Mouse (Mus musculus) hindbrain, embryonic 15.5 days (tissue): ENCODE measurements around the gene Ndufs2. TPM values are rescaled to one million over a fixed set of nuclear protein-coding genes. Genes with fewer than 3 reads are reported as not detected.

ENCODE experiments used
- ATAC-seq: fragments of 200-750 bp; cut with Nextera tagmentation; 2 replicates; pipeline ENCODE4 v1.8.0; 2017; ENCODE audit warnings: low read depth, moderate number of reproducible peaks, moderate TSS enrichment; ENCODE audit not compliant: low FRiP score
- H3K27ac ChIP-seq: fragments of 300-500 bp; sonication (generic); replicated peaks from 2 replicates; pipeline ENCODE4 v1.5.1; 2015; ENCODE audit warnings: mild to moderate bottlenecking, inconsistent platforms
- H3K27me3 ChIP-seq: fragments of 300-500 bp; sonication (generic); 2 replicates; pipeline ENCODE4 v1.6.1; 2015; ENCODE audit warnings: control low read depth, inconsistent platforms
- H3K36me3 ChIP-seq: fragments of 300-500 bp; sonication (generic); 2 replicates; pipeline ENCODE4 v1.6.1; 2015; ENCODE audit warnings: control low read depth, inconsistent platforms
- H3K4me1 ChIP-seq: fragments of 300-500 bp; sonication (generic); replicated peaks from 2 replicates; pipeline ENCODE4 v1.6.1; 2015; ENCODE audit warnings: control low read depth, inconsistent platforms
- H3K4me2 ChIP-seq: fragments of 300-500 bp; sonication (generic); 2 replicates; pipeline ENCODE4 v1.6.1; 2015; ENCODE audit warnings: moderate library complexity, mild to moderate bottlenecking, inconsistent platforms
- H3K4me3 ChIP-seq: fragments of 300-500 bp; sonication (generic); 2 replicates; pipeline ENCODE4 v1.5.1; 2015; ENCODE audit warnings: mild to moderate bottlenecking, inconsistent platforms
- H3K9ac ChIP-seq: fragments of 300-500 bp; sonication (generic); 2 replicates; pipeline ENCODE4 v1.6.1; 2015; ENCODE audit warnings: inconsistent platforms
- H3K9me3 ChIP-seq: fragments of 300-500 bp; sonication (generic); 2 replicates; pipeline ENCODE4 v1.6.1; 2016; ENCODE audit warnings: control low read depth, inconsistent platforms
- WGBS: fragments of 180-500 bp; shearing (Covaris S2); methylation state at CpG from one replicate; pipeline ENCODE4 v1.1.7; 2015; 5-methylcytosine and 5-hydroxymethylcytosine counted together
- polyA plus RNA-seq: library from polyadenylated mRNA; unstranded; fragments of >200 nt; fragmentation: Nextera tagmentation; extraction: Ambion mirVana; gene quantifications from 2 replicates; pipeline ENCODE4 v1.2.1, GENCODE M21; 2015

Gene Ndufs2
- polyA plus RNA-seq, 1 experiment from 2014 or later, result 233 TPM

DNA sequence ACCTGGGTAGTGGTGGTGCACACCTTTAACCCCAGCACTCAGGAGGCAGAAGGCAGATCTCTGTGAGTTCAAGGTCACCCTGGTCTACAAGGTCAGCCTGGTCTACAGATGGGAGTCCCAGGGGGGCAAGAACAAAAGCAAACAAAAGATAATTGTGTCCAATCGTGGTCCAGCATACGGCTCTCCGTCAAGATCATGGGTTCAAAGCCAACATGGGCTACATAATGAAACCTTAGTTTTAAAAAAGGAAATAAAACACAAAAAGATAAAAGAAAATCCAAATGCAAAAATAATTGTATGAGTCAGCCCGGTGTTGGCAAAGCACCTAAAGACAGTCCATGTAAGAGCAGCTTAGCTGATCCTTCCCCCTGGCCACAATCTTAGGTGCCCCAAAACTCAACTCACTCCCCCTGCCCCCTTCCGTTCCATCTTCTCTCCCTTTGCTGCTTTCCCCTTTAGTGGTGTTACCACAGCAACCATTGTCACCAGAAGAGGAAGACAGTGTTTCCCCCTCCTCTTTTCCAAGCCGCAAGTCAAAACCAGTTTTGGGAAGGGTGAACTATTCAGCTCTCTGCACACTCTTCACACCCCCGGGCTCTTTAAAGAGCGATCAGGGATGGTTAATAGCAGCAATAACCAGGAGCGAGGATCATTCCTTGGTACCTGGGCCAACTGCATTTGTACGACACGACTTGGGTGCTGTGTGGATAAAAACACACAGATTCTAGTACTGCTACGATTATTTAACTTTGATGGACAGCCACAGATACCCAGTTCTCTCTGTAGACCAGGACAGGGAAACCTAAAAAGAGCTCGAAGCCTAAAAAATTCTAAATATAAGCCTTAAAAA is 63.1 kb downstream of the Ndufs2 start:
- H3K4me2 ChIP-seq, result 0 out of 2 replicates have a peak overlapping the region, but pooled peaks have one; percentile 18
- no peaks in the 10 kb centered on the region for H3K36me3 ChIP-seq
- no peaks in the 10 kb centered on the region for H3K9me3 ChIP-seq
- H3K4me1 ChIP-seq, result peaks cover 26% of the 10 kb centered on the region
- ATAC-seq, result 0 out of 2 replicates have a peak, but pooled peaks have one; percentile 44
- H3K27ac ChIP-seq, result no peak overlapping the region
- no peaks in the 10 kb centered on the region for H3K27me3 ChIP-seq
- 22% methylated on average over 13 of the region's 13 CpGs for WGBS
- no peak overlapping the region for H3K4me3 ChIP-seq
- no peak overlapping the region for H3K9ac ChIP-seq

GRCm38 (mm10) chr1:171185655-171186054 is 65.5 kb downstream of the Ndufs2 start:
- H3K27me3 ChIP-seq, result no peaks in the 10 kb centered on the region
- no peaks in the 10 kb centered on the region for H3K9me3 ChIP-seq
- H3K27ac ChIP-seq, result no peak overlapping the region
- ATAC-seq, result no peak
- 63% methylated on average over 8 of the region's 8 CpGs for WGBS
- H3K36me3 ChIP-seq, result no peaks in the 10 kb centered on the region
- no peak overlapping the region for H3K9ac ChIP-seq
- no peak overlapping the region for H3K4me3 ChIP-seq
- H3K4me2 ChIP-seq, result no peak overlapping the region
- peaks cover 20% of the 10 kb centered on the region for H3K4me1 ChIP-seq

Other genes starting within 250 kb of the Ndufs2 start
- 0.27 and 1.0 TPM in 2 replicates for gene Fcgr4, start 232.5 kb downstream of the Ndufs2 start, polyA plus RNA-seq
- gene Fcgr3, start 186.5 kb downstream of the Ndufs2 start, polyA plus RNA-seq, result 9.6 and 12.3 TPM in 2 replicates
- 7.7 and 14.1 TPM in 2 replicates for gene Cfap126, start 137.5 kb downstream of the Ndufs2 start, polyA plus RNA-seq
- 290 and 297 TPM in 2 replicates for gene Sdhc, start 100.8 kb downstream of the Ndufs2 start, polyA plus RNA-seq
- gene Mpz, start 100.7 kb downstream of the Ndufs2 start, polyA plus RNA-seq, result 4.2 and 7.7 TPM in 2 replicates
- 32.4 and 48.4 TPM in 2 replicates for gene Pcp4l1, start 55.1 kb downstream of the Ndufs2 start, polyA plus RNA-seq
- gene Nr1i3, start 37.4 kb downstream of the Ndufs2 start, polyA plus RNA-seq, result 0.39 and 0.49 TPM in 2 replicates
- gene Tomm40l, start 28.9 kb downstream of the Ndufs2 start, polyA plus RNA-seq, result 55.0 and 55.4 TPM in 2 replicates
- gene Apoa2, start 26.3 kb downstream of the Ndufs2 start, polyA plus RNA-seq, result 6.0 and 6.3 TPM in 2 replicates
- gene Fcer1g, start 17.0 kb downstream of the Ndufs2 start, polyA plus RNA-seq, result 24.9 and 30.7 TPM in 2 replicates
- 5.6 and 6.2 TPM in 2 replicates for gene Adamts4, start 967 bp downstream of the Ndufs2 start, polyA plus RNA-seq
- gene B4galt3, start 18.9 kb upstream of the Ndufs2 start, polyA plus RNA-seq, result 105 and 107 TPM in 2 replicates
- 44.2 and 53.6 TPM in 2 replicates for gene Ppox, start 29.8 kb upstream of the Ndufs2 start, polyA plus RNA-seq
- 99.8 and 106 TPM in 2 replicates for gene Usp21, start 36.6 kb upstream of the Ndufs2 start, polyA plus RNA-seq
- 109 and 110 TPM in 2 replicates for gene Ufc1, start 43.6 kb upstream of the Ndufs2 start, polyA plus RNA-seq
- 47.3 and 51.6 TPM in 2 replicates for gene Dedd, start 77.8 kb upstream of the Ndufs2 start, polyA plus RNA-seq
- gene Nit1, start 94.3 kb upstream of the Ndufs2 start, polyA plus RNA-seq, result 51.4 and 52.1 TPM in 2 replicates
- 139 and 153 TPM in 2 replicates for gene Pfdn2, start 94.3 kb upstream of the Ndufs2 start, polyA plus RNA-seq
- gene Klhdc9, start 109.4 kb upstream of the Ndufs2 start, polyA plus RNA-seq, result 2.5 and 3.3 TPM in 2 replicates
- gene Nectin4, start 118.7 kb upstream of the Ndufs2 start, polyA plus RNA-seq, result 3.1 and 3.5 TPM in 2 replicates
- gene Arhgap30, start 137.6 kb upstream of the Ndufs2 start, polyA plus RNA-seq, result 0.60 and 0.87 TPM in 2 replicates
- gene Usf1, start 159.9 kb upstream of the Ndufs2 start, polyA plus RNA-seq, result 168 and 172 TPM in 2 replicates
- gene Tstd1, start 167.5 kb upstream of the Ndufs2 start, polyA plus RNA-seq, result 5.4 and 6.6 TPM in 2 replicates
- 14.1 and 14.2 TPM in 2 replicates for gene F11r, start 186.1 kb upstream of the Ndufs2 start, polyA plus RNA-seq